Mouse (Mus musculus) heart, postnatal 0 days (tissue): ENCODE data around the gene H2-Ke6.
A peak's percentile ranks its signal among the peaks of the same experiment; 100 is the strongest.
"Not testable (repeated sequence)": the region's sequence is repeated elsewhere in the genome, so short reads cannot be mapped to it uniquely, and the experiment has no call there.

Experiments
- CTCF ChIP-seq: IDR thresholded peaks from 2 replicates; pipeline ENCODE4 v1.5.1; 2016; ENCODE audit warnings: antibody characterized with exemption, control low read depth, low read depth
- EP300 ChIP-seq: IDR thresholded peaks from 2 replicates; pipeline ENCODE4 v1.6.1; 2016; ENCODE audit warnings: antibody characterized with exemption, low read depth

DNA sequence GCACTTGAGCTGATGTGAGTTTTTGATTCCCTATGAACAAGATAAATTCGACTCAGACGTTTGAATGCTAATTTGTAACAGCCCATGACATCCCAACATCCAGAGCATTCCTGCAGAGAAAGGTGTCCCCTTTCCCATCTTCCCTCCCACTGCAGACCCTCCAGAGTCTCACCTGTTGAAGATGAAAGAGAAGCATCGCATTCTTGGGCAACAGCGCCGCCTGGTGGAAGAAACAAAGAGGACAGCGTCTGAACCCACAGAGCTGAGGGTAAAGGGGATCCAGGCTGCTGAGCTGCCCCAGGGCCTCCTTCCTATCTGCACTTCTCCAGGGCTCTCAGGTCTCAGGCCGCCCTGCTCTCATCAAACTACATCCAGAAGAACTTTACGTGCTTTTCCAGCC, 45.7 kb downstream of the H2-Ke6 start:
- TF ChIP-seq CTCF: peak; percentile 86
- not testable (repeated sequence) for TF ChIP-seq EP300
